Mouse (Mus musculus) effector memory CD4-positive, alpha-beta T cell, adult 7 months (primary cell): ENCODE measurements around the gene Coq5. TPM values are rescaled to one million over a fixed set of nuclear protein-coding genes. Genes with fewer than 3 reads are reported as not detected.

Experiments used
- polyA plus RNA-seq: library from polyadenylated mRNA; unstranded; fragments of 100-300 nt; shearing (Covaris generic); gene quantifications from one replicate; pipeline ENCODE4 v1.2.1, GENCODE M21; 2017

Gene Coq5
- 40.2 TPM for polyA plus RNA-seq

DNA sequence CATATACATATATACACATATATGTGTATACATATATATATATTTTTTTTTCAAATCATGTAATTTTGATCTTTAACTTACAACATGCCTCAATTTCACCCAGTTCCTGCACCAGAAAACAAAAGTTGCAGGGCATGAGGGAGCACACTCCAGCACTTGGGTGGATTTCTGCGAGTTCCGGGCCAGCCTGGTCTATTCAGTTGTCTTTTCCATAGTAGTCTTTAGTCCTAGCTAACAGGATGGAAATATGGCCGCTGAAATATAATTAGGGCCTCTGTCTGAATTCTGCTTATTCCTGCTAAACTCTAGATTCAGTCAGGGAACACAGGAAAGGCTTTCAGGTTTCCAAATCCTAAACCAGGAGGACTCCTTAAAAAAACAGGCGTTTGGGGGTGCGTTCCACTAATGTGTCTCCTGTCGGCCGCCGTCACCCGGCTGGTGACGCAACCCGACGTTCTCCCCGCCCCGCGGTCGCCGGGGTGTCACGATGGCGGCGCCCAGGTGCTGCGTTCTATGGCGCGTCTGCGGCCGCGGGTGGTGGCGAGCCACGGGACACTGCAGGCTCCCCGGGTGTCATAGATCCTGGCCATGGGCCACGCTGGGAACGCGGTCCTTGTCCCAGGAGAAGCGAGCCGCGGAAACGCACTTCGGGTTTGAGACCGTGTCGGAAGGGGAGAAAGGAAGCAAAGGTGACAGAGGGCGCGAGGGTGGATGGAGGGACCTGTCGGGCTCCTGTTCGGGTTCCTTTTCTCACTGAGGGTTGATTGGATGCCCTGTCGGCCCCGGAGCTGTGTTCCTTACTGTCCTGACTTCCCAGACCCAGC is at the start of gene Coq5:
TSS of gene Coq5 (plus strand) at position 441 of the 824 bp plus-strand sequence.

DNA sequence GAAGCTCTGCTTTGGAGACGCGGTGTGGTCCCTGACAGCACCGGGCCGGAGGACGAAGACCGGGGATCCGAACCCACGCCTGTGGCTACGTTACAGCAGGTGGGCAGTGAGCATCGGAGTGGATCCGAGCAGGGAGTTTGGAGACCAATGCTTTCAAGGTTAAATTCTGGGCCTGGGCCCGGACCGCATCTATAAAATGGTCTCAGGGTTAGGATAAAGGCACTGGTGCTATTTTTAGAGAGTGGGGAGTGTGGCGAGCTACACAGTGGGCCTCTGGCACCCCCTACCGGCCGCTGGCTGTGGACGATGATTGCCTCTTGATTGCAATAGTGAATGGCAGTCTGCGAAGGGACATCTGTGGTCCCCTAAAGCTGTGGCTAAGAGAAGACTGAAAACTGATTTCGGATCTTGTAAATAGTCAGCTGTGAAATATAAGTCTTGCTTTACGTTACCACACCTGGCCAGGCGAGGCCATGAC is 43.6 kb upstream of the Coq5 start, which contains the start of gene Pop5:
TSS of gene Pop5 (plus strand) at position 51 of the 478 bp plus-strand sequence.

DNA sequence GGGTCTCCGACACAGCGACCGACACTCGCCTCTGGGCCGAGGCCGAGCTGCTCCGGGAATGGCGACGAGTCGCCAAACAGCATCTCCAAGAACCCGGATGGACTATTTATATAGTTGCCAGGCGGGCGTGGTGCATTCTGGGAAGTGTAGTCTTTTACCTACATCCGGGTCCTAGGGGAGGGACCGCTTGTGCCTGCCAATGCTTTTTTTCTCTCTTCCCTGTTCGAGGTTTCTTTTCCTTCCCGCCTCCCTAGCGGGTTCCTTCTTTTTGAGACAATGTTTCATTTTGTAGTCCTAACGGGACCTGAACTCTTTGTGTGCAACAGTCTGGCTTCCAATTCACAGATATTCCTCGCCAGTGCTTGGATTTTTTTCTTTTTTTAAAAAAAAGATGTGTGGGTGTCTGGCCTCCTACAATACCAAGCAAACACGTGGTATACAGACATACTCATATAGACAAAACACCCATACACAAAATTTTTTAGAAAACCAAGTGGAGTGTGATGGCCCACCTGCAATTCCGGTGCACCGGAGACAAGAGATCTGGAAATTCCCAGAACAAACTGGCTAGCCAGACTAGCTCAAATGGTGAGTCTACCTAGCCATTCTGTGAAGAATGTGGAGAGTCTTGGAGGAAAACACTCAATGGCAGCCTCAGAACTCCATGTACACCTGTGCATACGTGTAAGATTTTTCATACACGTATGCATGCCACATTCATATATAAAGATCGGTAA is 6.5 kb upstream of the Coq5 start, which contains the start of gene Rnf10:
TSS of gene Rnf10 (minus strand) at position 87 of the 737 bp plus-strand sequence.

DNA sequence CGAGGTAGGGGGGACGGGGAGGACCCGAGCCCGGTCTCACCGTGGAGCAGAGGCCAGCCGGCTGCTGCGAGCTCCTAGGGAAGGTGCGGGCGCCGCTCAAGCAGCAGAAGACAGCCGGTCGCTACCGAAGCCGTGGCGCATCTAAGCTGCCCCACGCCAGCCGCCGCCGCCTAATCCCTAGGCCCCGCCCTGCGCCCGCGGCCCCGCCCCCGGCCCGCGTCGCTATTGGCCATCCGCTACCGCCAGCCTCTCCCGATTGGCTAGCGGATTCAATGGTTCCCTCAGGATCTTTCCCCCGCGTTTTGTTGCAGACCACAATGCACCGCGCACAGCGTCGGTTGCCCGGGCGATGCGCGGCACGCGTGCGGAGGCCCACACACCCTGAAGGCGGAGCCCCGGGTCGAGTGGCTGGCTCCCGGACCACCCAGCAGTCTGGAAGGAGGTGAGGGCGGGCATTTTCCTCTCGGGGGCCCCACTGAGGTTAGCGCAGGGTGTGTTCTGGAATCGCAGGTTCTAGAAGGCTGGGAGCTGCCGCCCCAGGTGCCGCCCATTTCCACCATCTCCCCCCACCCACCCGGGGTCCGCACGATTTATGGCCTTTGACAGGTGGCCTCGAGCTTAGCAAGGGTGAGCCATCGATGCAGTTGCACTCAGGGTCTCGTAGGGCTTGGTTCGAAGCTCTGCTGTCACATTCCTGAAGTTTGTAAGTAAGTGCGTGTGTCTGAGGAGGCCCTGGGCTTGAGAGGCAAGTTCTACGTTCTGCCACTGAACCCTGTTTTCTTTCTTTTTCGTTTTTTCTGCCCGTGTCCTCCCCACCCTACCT is 21.5 kb downstream of the Coq5 start, which contains the start of gene Dynll1:
TSS of gene Dynll1 (minus strand) at position 208 of the 823 bp plus-strand sequence.

DNA sequence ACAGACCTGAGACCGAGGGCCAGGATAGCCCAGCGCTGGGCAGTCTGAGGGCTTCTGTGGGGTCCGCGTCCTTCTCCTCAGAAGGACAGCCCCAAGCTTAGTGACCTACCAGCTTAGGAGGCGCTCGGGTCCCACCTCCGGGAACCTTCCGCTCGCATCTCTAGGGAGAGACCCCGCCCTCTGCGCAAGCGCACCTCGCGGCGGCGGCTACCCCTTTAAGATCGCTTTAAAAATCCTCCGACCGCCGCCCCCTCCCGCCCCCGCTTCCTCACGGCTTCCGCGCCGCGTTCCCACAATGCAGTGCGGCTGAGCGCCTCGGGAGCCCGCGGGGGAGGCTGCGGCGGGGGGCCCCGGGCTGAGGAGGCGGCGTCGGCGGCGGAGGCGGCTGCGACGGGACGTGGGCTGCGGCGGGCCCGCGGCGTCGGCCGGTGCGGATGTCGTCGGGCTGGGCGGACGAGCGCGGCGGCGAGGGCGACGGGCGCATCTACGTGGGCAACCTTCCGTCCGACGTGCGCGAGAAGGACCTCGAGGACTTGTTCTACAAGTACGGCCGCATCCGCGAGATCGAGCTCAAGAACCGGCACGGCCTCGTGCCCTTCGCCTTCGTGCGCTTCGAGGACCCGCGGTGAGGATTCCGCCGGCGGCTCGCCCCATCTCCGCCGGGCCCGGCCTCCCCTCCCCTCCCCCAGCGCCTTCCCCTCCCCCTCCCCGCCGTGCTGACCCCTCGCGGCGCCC is 47.6 kb downstream of the Coq5 start, which contains the start of gene Srsf9:
TSS of gene Srsf9 (plus strand) at position 303 of the 735 bp plus-strand sequence.

DNA sequence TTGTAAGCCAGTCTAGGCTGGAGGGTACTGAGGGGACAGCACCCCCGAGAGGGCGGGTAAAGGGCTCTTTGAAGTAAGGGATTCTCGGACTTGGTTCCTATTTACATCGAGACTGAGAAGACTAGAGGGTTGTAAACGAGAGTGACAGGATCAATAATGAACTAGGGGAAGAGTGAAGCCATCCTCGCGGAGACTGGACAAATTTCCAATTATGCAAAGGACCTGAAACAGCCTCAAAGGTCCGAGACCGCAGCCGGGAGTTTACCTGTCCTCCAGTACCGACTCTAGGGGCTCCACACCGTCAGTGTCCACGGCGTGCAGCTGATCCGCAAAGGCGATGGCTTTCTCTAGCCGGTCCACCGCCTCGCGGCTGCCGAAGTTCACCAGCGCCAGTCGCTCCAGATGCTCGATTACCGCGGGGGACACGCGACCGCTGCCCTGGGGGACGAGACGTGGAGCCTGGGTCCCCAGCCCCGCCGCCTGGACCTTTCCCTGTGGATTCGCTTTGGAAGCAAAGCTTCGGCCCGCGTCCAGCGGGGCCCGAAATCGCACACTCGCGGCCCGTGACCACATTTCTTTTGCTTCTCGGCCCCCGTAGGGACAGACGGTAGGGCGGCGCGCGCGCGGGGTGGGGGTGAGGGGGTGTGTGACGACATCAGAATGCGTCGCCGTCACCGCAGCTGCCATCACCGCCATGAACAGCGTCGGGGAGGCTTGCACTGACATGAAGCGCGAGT is 61.3 kb downstream of the Coq5 start, which contains the start of the genes Gatc and Triap1:
TSS of gene Gatc (minus strand) at position 602 of the 737 bp plus-strand sequence.
TSS of gene Triap1 (plus strand) at position 649 of the 737 bp plus-strand sequence.

Other genes with a start within 250 kb of the Coq5 start
- gene Gm10401, start 181.4 kb upstream of the Coq5 start, polyA plus RNA-seq, result 2.4 TPM
- gene Acads, start 160.3 kb upstream of the Coq5 start, polyA plus RNA-seq, result 15.6 TPM
- 61.3 TPM for gene Unc119b, start 144.7 kb upstream of the Coq5 start, polyA plus RNA-seq
- gene Mlec, start 121.5 kb upstream of the Coq5 start, polyA plus RNA-seq, result 61.4 TPM
- not detected for gene Cabp1, start 85.3 kb upstream of the Coq5 start, polyA plus RNA-seq
- 115 TPM for gene Pop5, start 43.8 kb upstream of the Coq5 start, polyA plus RNA-seq
- gene Rnf10, start 6.8 kb upstream of the Coq5 start, polyA plus RNA-seq, result 130 TPM
- gene Dynll1, start 21.3 kb downstream of the Coq5 start, polyA plus RNA-seq, result 331 TPM
- 88.6 TPM for gene Srsf9, start 47.5 kb downstream of the Coq5 start, polyA plus RNA-seq
- gene Gatc, start 61.5 kb downstream of the Coq5 start, polyA plus RNA-seq, result 5.5 TPM
- 22.9 TPM for gene Triap1, start 61.6 kb downstream of the Coq5 start, polyA plus RNA-seq
- 459 TPM for gene Cox6a1, start 69.3 kb downstream of the Coq5 start, polyA plus RNA-seq
- 0.27 TPM for gene Msi1, start 149.9 kb downstream of the Coq5 start, polyA plus RNA-seq
- not detected for gene Pla2g1b, start 186.6 kb downstream of the Coq5 start, polyA plus RNA-seq
- 14.3 TPM for gene Sirt4, start 205.1 kb downstream of the Coq5 start, polyA plus RNA-seq
- 64.8 TPM for gene Pxn, start 227.0 kb downstream of the Coq5 start, polyA plus RNA-seq